Comparison of ENCODE assay signal across 18 mouse cellular contexts in genomic region chr12:36216230-36216629, GRCm38 (mm10). TPM values are rescaled to one million over a fixed set of nuclear protein-coding genes. Genes with fewer than 3 reads are reported as not detected.
A peak's percentile ranks its signal among the peaks of the same experiment; 100 is the strongest.
DNase-seq lines count a peak whose midpoint lies in the region; ATAC-seq and TF ChIP-seq lines count a peak whose summit lies in the region.
"Had no signal": no experiment of that assay in that cellular context is flagged by ENCODE, and none has a peak within 500 bp of the region (broad histone marks: within the 10 kb centered on the region; RNA-seq: fewer than 3 reads in every experiment).

No protein-coding gene starts in this region.

- ATAC-seq in forebrain, embryonic 12.5 days (ENCODE audit: low FRiP score) = 0 out of 2 replicates have a peak, but pooled peaks have one; percentile 13
- ATAC-seq in forebrain, postnatal 0 days = no peak
- ATAC-seq in kidney, embryonic 16.5 days (ENCODE audit: low FRiP score, low TSS enrichment) = 0 out of 2 replicates have a peak, but pooled peaks have one; percentile 37
- 0 out of 2 replicates have a peak, but pooled peaks have one; percentile 24 for ATAC-seq in megakaryocyte-erythroid progenitor cell, adult 5-6 weeks (replicated peaks; ENCODE audit: low FRiP score, low TSS enrichment, poor library complexity, severe bottlenecking)

- H3K4me1 ChIP-seq in forebrain, embryonic 12.5 days = no peaks in the 10 kb centered on the region
- no peaks in the 10 kb centered on the region for H3K4me1 ChIP-seq in forebrain, postnatal 0 days (ENCODE audit: insufficient read depth)
- H3K4me1 ChIP-seq in kidney, embryonic 16.5 days (ENCODE audit: insufficient read depth, low read length) = peaks cover 10% of the 10 kb centered on the region

- no peak for DNase-seq in forebrain, postnatal 0 days
- DNase-seq in kidney, adult 8-10 months = no peak
- DNase-seq in 416B (ENCODE audit: low read depth) = peak; percentile 11
- no peak for DNase-seq in spleen, postnatal 10 days (ENCODE audit: low spot score in 2 of 2)
- no peak for DNase-seq in frontal cortex, postnatal 36 days (ENCODE audit: low spot score in 2 of 2)
- DNase-seq: adrenal gland, postnatal 25 days; cerebellum, postnatal 36 days; kidney, postnatal 10 days; lung, postnatal 10 days; thymus, adult 18-20 months had no signal

- H3K4me3 ChIP-seq in forebrain, embryonic 12.5 days (replicated peaks) = no peak overlapping the region
- no peak overlapping the region for H3K4me3 ChIP-seq in forebrain, postnatal 0 days (ENCODE audit: low read depth, low read length)
- H3K4me3 ChIP-seq in kidney, embryonic 16.5 days (ENCODE audit: low read length) = no peak overlapping the region
- H3K4me3 ChIP-seq: limb, embryonic 12.5 days had no signal

- TF ChIP-seq CTCF in forebrain, postnatal 0 days (IDR thresholded peaks at IDR 0.05; ENCODE audit: low read depth) = no peak

- no peak overlapping the region for H3K27ac ChIP-seq in forebrain, embryonic 12.5 days
- H3K27ac ChIP-seq in forebrain, postnatal 0 days (ENCODE audit: low read depth, low read length) = no peak overlapping the region
- no peak overlapping the region for H3K27ac ChIP-seq in kidney, embryonic 16.5 days (ENCODE audit: low read length)
- H3K27ac ChIP-seq: limb, embryonic 12.5 days had no signal

- no peaks in the 10 kb centered on the region for H3K9me3 ChIP-seq in forebrain, embryonic 12.5 days
- H3K9me3 ChIP-seq in forebrain, postnatal 0 days (ENCODE audit: low read length) = no peaks in the 10 kb centered on the region
- H3K9me3 ChIP-seq in kidney, embryonic 16.5 days (ENCODE audit: low read length) = no peaks in the 10 kb centered on the region
- H3K9me3 ChIP-seq: limb, embryonic 12.5 days had no signal

- no peaks in the 10 kb centered on the region for H3K36me3 ChIP-seq in forebrain, embryonic 12.5 days (replicated peaks)
- no peaks in the 10 kb centered on the region for H3K36me3 ChIP-seq in forebrain, postnatal 0 days (ENCODE audit: insufficient read depth)
- H3K36me3 ChIP-seq in kidney, embryonic 16.5 days (ENCODE audit: insufficient read depth, low read length) = no peaks in the 10 kb centered on the region
- H3K36me3 ChIP-seq: limb, embryonic 12.5 days had no signal

- H3K27me3 ChIP-seq in forebrain, embryonic 12.5 days = no peaks in the 10 kb centered on the region
- H3K27me3 ChIP-seq in forebrain, postnatal 0 days (ENCODE audit: insufficient read depth, low read length) = no peaks in the 10 kb centered on the region
- H3K27me3 ChIP-seq in kidney, embryonic 16.5 days (ENCODE audit: insufficient read depth, low read length) = no peaks in the 10 kb centered on the region
- H3K27me3 ChIP-seq: limb, embryonic 12.5 days had no signal

- 86% methylated on average over 4 of the region's 4 CpGs for WGBS in forebrain, embryonic 12.5 days
- WGBS in forebrain, postnatal 0 days = 80% methylated on average over 4 of the region's 4 CpGs
- WGBS in kidney, embryonic 16.5 days = 67% methylated on average over 4 of the region's 4 CpGs

- H3K4me2 ChIP-seq in forebrain, embryonic 12.5 days = no peak overlapping the region
- H3K4me2 ChIP-seq in forebrain, postnatal 0 days (ENCODE audit: low read depth) = no peak overlapping the region
- no peak overlapping the region for H3K4me2 ChIP-seq in kidney, embryonic 16.5 days (replicated peaks; ENCODE audit: low read depth, low read length)
- H3K4me2 ChIP-seq: limb, embryonic 12.5 days had no signal

- no peak overlapping the region for H3K9ac ChIP-seq in forebrain, embryonic 12.5 days
- H3K9ac ChIP-seq in forebrain, postnatal 0 days = no peak overlapping the region
- H3K9ac ChIP-seq in kidney, embryonic 16.5 days (replicated peaks; ENCODE audit: low read length) = no peak overlapping the region
- H3K9ac ChIP-seq: limb, embryonic 12.5 days had no signal

RNA-seq across cellular contexts. Expression of gene Lrrc72, which starts 37.0 kb away (rescaled TPM):
- not detected in 2 replicates for polyA plus RNA-seq in forebrain, embryonic 12.5 days (2016; fragmentation: Nextera tagmentation; extraction: Ambion mirVana)
- total RNA-seq in forebrain, postnatal 0 days (2014; rRNA removed) = not detected in 2 replicates
- not detected in 2 replicates for polyA plus RNA-seq in forebrain, postnatal 0 days (2015; fragmentation: Nextera tagmentation; extraction: Ambion mirVana)
- polyA plus RNA-seq in kidney, embryonic 16.5 days (2015; fragmentation: Nextera tagmentation; extraction: Ambion mirVana) = not detected in 2 replicates
- total RNA-seq in megakaryocyte-erythroid progenitor cell, adult 5-6 weeks (2014; fragmentation: Nextera tagmentation) = not detected in 2 replicates
- not detected in 2 replicates for total RNA-seq in megakaryocyte-erythroid progenitor cell, adult 5-6 weeks (2017)
- total RNA-seq: adrenal gland, postnatal 25 days; ES-E14; heart, adult 8-10 months; hematopoietic stem cell, adult 5-6 weeks had no signal
- polyA plus RNA-seq: frontal cortex, adult 2 months; limb, embryonic 12.5 days had no signal

RNA-seq across cellular contexts. Expression of gene Bzw2, which starts 58.4 kb away (rescaled TPM):
- polyA plus RNA-seq in forebrain, embryonic 12.5 days (2016; fragmentation: Nextera tagmentation; extraction: Ambion mirVana) = 309 and 332 TPM in 2 replicates
- total RNA-seq in forebrain, postnatal 0 days (2014; rRNA removed) = 379 and 428 TPM in 2 replicates
- polyA plus RNA-seq in forebrain, postnatal 0 days (2015; fragmentation: Nextera tagmentation; extraction: Ambion mirVana) = 433 and 494 TPM in 2 replicates
- 198 and 218 TPM in 2 replicates for polyA plus RNA-seq in kidney, embryonic 16.5 days (2015; fragmentation: Nextera tagmentation; extraction: Ambion mirVana)
- total RNA-seq in megakaryocyte-erythroid progenitor cell, adult 5-6 weeks (2014; fragmentation: Nextera tagmentation) = 108 and 137 TPM in 2 replicates
- 121 and 132 TPM in 2 replicates for total RNA-seq in megakaryocyte-erythroid progenitor cell, adult 5-6 weeks (2017)

RNA-seq across cellular contexts. Expression of gene Ankmy2, which starts 59.3 kb away (rescaled TPM):
- polyA plus RNA-seq in forebrain, embryonic 12.5 days (2016; fragmentation: Nextera tagmentation; extraction: Ambion mirVana) = 32.1 and 34.2 TPM in 2 replicates
- 77.7 and 80.0 TPM in 2 replicates for total RNA-seq in forebrain, postnatal 0 days (2014; rRNA removed)
- 65.3 and 78.6 TPM in 2 replicates for polyA plus RNA-seq in forebrain, postnatal 0 days (2015; fragmentation: Nextera tagmentation; extraction: Ambion mirVana)
- polyA plus RNA-seq in kidney, embryonic 16.5 days (2015; fragmentation: Nextera tagmentation; extraction: Ambion mirVana) = 37.4 and 41.6 TPM in 2 replicates
- 18.5 and 29.4 TPM in 2 replicates for total RNA-seq in megakaryocyte-erythroid progenitor cell, adult 5-6 weeks (2014; fragmentation: Nextera tagmentation)
- total RNA-seq in megakaryocyte-erythroid progenitor cell, adult 5-6 weeks (2017) = 24.8 and 26.8 TPM in 2 replicates
